Mouse (Mus musculus): ENCODE results near the gene Alkbh3.

GRCm38 (mm10) chr2:93953726-93954125 lies 56.9 kb downstream of the Alkbh3 start:
- TF ChIP-seq CTCF (IDR thresholded peaks at IDR 0.05; ENCODE audit: low read depth) (no peak), EP300 (IDR thresholded peaks at IDR 0.05; ENCODE audit: low read depth) (no peak)
